Mouse (Mus musculus) heart, adult 2 months (tissue): ENCODE measurements at regions not wholly inside any gene's neighbourhood (a gene's known extent, or its start where the extent isn't known, plus 50 kb on each side); places are given as distances from the start of the nearest gene placed in this dataset.

Experiments
- CTCF ChIP-seq: fragments of 200-600 bp; IDR thresholded peaks from 2 replicates; pipeline ENCODE4 v1.8.1; 2022; ENCODE audit warnings: antibody characterized with exemption, mild to moderate bottlenecking, moderate library complexity
- POLR2A ChIP-seq: fragments of 200-500 bp; IDR thresholded peaks from 2 replicates; pipeline ENCODE4 v1.6.1; 2011; ENCODE audit warnings: mild to moderate bottlenecking, low read depth, low read length, control low read depth; ENCODE audit not compliant: insufficient read depth

DNA sequence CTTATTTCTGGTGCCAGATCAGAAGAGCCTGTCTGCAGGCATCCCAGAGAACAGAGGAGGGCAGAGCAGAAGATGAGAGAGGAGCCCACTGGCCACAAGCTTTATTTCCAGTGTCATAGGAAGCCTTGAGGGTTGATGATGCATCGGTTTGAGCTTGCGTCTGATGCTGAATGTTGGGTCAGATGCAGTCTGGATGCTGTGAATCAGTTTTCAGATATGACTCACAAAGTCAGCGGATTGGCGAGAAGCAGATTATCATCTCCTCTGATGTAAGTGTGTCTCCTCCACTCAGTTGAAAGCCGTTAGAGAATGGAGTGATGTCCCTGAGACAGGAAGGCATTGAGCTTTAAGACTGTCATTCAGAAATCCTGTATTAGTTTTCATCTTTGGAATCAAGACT, 197.3 kb upstream of the Gm6793 start:
- TF ChIP-seq CTCF (no peak), POLR2A (no peak)
